Mouse (Mus musculus) cerebellum, adult 8-10 months (tissue): ENCODE measurements around the gene Lyrm1.

Source experiments
- DNase-seq: peaks from one replicate; pipeline ENCODE4 v3.0.0; 2022

The Lyrm1 gene

DNA sequence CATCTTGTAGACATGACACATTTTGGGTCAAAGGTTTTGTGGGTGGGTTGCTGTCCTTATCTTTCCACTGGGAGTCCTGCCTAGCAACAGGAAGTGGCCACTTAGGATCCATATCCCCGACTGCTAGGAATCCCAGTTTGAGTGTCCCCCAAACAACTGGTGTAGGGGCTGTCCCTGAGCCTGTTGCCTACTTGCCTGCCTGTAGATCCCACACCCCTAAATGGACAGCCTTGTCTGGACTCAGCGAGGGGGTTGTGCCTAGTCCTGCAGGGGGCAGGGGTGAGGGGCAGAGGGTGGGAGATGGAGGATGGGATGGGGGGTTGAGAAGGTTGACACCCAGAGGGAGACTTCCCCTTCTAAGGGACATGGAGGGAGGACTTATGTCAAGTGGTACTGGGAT is 73.7 kb downstream of the Lyrm1 start:
- no peak for DNase-seq

DNA sequence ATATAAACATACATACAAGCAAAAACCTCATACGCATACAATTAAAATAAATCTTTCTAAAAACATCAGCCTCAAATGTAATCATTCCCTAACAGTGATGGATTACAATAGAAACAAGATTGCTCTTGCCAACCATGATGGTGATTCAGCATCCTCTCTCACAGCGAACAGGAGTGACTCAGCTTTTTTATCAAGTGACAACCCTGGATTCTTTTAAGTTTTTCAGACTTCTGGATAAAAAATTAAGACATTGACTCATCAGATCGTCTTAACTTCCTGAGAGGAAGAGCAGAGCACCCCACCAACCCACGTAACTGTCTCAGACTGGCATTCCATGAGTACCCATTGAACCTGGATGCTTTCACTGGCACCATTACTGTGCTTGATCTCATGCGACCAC is 78.6 kb downstream of the Lyrm1 start:
- no peak for DNase-seq

GRCm38 (mm10) chr7:119976256-119976655 is 80.6 kb downstream of the Lyrm1 start:
- DNase-seq: no peak

- no peak for DNase-seq
Observed at GRCm38 (mm10) chr7:119977574-119977973, 81.9 kb downstream of the Lyrm1 start.

DNA sequence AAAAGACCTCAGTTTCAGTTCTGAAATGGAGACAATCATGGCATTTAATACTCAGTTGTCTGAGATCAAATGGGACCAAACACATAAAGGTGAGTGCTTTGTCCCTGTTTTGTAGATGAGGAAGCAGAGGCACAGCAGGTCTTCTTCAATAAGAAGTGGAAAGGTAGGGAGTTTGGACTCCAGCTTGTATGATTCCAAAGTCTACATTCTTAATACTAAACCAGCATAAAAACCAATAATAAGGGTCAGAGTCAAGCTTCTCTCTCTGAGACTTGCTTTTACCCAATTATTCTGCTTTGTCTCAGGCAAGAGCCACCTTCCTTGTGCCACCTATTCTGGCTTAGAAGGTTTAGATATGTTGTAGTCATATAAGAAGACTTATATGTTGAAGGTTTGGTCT is 82.9 kb downstream of the Lyrm1 start:
- no peak for DNase-seq

DNA sequence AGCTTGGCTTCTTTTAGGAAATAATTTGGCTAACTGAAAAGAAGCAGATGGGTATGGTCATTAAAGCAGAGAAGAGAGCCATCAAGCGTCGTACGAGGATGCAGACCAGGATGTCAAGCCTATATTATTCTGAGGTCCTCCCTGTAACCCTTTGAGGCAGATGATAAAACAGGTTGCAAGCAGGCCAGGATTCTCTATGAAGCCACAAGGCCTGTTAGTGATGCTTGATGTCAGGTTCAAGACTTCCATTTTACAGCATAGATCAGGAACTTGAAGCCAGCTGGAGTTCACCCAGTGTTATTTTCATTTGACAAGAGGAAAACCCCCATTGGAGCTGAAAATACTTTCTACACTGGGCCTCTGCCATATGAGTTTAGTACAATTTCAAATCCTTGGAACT is 84.5 kb downstream of the Lyrm1 start:
- no peak for DNase-seq

DNA sequence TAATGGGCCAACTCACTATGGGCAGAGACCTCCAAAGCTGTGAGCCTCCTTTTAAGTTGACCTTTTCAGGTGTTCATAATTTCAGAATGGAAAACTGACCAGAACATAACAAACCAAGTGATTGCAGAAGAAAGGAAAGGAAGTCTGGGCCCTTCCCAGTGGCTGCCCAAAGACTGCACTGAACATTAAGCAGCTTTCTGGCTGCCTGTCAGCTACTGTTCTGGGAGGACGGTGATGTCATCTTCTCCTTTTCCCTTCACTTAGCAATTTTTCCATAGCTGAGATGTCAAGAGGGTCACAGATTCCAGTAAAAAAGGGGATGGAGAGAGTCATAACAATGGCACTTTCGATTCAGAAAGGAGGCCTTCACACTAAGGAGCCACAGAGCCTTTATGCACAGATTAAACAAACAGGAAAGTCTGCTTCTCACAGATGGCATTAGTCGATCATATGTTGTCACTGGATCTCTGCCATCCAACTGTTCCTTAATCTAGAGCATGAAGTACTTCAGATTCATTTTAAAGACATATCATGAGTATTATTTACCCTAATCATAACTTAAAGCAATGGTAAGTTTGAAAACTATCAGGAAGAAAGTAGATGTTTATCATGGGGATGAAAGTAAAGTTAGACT is 89.7 kb downstream of the Lyrm1 start:
- DNase-seq: no peak

- no peak for DNase-seq
Observed at GRCm38 (mm10) chr7:119997066-119997465, 101.4 kb downstream of the Lyrm1 start.
